Mouse (Mus musculus) left cerebral cortex, postnatal 10 days (tissue): ENCODE results near the gene Cenpx. TPM values are rescaled to one million over a fixed set of nuclear protein-coding genes. Genes with fewer than 3 reads are reported as not detected.

Experiments
- DNase-seq, 2 experiments: peaks; one replicate each; pipeline ENCODE4 v3.0.0; 2021 to 2022; ENCODE audit warnings: low spot score in 2 of 2, mixed read lengths in 1 of 2; ENCODE audit errors: extremely low spot score in 1 of 2
- intact Hi-C: fragments of 180-260 bp; cut with DNase I; formaldehyde crosslinking; loops from one replicate; pipeline ENCODE4 v1.15.1; 2025
- total RNA-seq, 2 experiments: library from RNA; stranded (reverse); gene quantifications; 2 replicates each; pipeline ENCODE4 v1.2.3; 2021

The Cenpx gene
- total RNA-seq, 2 experiments from 2014 or later, result 24.5 to 26.0 TPM

DNA sequence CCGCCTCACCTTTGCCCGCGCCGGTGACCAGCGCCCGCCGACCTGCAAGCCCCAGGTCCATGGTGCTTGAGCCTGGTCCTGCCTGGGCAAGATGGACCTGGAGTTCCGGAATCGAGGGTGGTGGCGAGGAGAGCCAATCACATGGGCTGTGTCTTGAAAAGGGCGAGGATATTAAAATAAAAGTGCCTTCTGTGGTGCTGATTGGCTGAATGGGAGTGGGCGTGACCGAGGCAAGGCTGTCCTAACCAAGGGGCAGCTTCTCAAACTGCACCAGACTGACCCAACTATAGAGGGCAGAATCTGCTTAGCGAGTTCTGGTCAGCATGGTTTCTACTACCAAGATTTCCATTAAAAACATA, 13.6 kb upstream of the Cenpx start, which contains the start of gene Dcxr:
Dcxr (minus strand) TSS at position 113 of the 359 bp plus-strand sequence.
- peak; percentile 73 to 91 for DNase-seq
- intact Hi-C loops, result no loop called here

DNA sequence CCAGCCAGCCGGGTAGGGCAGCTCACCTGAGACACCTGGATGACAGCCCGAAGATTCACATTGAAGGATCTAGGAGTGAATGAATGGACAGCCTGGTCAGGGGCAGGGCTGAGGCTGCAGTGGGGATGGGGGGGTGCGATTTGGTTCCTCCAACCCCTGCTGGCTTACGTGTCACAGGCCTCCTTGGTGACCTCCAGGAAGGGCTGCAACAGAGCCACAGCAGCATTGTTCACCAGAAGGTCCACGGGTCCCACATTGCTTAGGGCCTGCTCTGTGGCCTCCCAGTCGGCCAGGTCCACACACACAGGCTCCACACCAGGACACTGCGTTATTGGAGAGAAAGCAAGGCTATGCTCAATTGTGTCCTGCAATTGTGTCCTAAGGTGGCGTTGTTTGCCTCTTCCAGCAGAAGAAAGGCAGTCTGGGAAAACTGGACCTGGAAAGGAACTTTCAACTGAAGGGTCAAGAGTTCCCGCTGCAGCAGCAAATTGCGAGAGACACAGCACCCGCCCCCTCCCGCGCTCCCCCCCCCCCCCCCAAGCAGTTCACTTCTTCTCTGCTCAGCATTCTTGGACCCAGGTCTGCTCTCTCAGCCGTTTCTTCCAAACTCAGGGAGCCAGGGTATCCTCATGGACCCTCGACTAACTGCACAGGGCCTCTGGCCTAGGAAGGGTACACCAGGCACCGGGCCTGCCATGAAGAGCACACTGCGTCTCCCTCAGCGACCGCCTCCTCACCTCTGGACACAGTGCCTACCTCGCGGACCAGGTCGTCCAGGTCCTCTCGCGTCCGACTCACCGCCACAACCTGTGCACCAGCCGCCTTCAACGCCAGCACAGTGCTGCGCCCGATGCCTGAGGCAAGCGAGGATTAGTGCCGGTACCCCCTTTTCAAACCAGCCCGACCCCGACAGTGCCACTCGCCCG, 13.0 kb upstream of the Cenpx start:
- intact Hi-C loops, result no loop called here

DNA sequence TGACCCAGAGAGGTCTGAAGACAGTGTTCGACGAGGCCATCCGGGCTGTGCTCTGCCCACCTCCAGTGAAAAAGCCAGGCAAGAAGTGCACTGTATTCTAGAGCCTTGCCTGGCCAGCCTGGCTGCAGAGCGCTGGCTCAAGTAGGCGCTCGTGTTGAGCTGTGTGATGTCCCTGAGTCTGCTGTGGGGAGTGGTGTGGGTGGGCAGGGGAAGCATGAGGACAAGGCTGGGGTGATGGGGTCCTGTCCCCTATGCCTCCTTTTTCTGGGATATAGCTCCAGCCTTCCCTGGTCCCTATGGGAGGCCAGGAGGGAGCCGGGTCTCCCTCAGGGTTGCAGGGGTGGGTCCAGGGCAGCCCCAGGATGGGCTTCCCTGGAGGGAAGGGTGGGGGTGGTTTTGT, 10.0 kb upstream of the Cenpx start:
- no peak for DNase-seq
- intact Hi-C loops, result no loop called here

More for the DNA sequence above, 13.0 kb upstream of the Cenpx start:
- DNase-seq, result no peak

DNA sequence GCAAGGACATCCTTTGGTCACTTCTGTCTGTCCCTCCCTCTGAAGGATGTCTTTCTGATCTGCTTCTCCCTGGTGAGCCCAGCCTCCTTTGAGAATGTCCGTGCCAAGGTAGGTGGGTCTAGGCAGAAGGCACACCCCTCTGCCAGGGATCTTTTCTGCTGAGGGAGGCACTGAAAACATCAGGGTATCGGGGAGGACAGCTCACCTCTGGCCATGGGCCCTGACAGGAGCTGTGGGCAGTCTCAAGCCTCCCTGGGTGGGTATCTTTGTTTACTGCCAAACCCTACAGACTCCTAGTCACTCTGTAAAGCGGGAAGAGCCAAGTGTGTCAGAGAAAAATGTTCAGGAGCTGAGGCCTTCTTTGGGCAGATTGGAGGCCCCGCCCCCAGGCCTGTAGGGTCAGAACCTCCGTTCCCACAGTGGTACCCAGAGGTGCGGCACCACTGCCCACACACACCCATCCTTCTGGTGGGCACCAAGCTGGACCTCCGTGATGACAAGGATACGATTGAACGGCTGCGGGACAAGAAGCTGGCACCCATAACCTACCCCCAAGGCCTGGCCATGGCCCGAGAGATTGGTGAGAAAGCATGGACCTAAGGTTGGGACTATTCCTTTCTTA, 9.3 kb upstream of the Cenpx start:
- intact Hi-C loops, result no loop called here
- peak in 1 of 2 experiments; percentile 28 for DNase-seq

DNA sequence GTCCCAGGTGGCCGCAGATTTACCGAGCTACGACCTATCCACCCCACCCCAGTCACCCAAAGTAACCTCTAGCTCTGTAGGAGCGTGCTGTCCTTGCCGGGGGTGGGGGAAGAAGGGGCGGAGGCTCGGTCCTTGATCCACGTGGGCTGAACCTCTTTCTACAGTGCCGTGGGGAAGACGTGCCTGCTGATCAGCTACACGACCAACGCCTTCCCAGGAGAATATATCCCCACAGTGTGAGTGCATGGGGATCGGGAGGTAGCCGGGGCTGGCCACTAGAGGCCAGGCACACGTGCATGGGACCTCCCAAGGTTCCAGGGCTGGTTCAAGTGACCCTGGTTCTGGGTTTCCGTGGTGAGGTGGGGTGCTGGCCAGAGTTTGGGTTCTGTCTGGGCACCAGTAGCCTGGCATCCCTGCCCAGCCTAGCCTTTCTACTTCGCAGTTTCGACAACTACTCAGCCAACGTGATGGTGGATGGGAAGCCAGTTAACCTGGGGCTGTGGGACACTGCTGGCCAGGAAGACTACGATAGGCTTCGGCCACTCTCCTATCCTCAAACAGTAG, 8.6 kb upstream of the Cenpx start:
- DNase-seq, result no peak

DNA sequence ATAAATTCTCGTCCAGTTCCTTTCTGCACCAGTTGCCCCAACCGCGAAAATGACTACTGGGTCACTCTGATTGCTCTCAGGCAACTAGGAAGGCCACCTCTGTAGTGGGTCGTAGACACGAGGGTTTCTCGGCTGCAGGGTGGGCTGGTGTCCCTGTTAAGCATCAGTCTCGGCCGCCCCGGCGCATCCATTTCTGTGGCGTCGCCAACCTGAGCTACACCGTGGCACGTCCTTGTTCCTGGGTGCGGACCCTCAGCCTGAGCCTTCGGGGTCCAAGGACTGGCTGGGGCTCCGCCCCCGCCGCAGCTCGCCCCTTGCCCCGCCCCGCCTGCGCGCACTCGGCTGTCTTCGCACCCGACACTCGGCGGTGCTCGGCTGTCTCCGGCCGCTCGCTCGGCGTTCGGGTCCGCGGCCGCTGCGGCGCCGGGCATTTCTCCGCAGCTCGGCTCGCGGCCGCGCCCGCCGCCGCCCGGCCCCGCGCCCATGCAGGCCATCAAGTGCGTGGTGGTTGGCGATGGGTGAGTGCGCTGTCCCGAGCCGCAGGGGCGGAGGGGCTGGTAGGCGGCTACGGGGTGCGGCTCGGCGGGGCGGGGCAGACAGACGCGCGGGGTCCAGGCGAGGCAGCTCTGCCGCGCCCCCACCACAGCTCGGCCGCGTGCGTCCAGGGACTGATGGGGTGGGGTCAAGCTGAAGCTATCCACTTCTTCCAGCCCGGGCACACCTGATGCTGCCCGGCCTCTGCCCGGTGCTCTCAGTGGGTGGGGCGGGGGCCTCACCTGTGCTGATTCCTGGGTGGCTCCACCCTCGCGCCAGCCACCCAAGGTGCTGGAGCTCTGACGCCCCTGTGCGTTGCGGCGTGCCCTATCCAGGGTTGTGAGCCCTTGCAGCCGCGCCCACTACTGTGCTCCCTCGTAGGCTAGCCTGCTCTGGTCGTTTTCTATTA, 7.9 kb upstream of the Cenpx start, which contains the start of gene Rac3:
Rac3 (plus strand) TSS at position 347 of the 943 bp plus-strand sequence.
- intact Hi-C loops, result loop anchor here (2.0 kb wide), 1 partner anchor 55 kb away; no protein-coding TSS in a partner anchor
- peak; percentile 51 to 88 for DNase-seq

More for the DNA sequence above, 8.6 kb upstream of the Cenpx start:
- intact Hi-C loops, result no loop called here

DNA sequence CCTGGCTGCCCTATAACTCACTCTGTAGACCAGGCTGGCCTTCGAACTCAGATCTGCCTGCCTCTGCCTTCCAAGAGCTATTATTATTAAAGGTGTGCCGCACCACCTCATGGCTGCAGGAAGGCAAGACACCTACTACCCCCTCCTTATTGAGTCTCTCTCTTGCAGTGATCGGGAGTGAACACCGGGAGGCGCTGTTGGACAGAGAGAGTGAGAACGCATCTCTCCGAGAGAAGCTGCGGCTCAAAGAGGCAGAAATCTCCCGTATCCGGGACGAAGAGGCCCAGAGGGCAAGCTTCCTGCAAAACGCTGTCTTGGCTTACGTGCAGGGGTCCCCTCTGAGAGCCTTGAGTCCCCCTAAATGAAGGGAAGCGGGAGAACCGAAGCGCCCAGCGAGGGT, 6.9 kb upstream of the Cenpx start:
- intact Hi-C loops, result loop anchor here (2.0 kb wide), 1 partner anchor 56 kb away; no protein-coding TSS in a partner anchor
- DNase-seq, result peak; percentile 84 to 92

DNA sequence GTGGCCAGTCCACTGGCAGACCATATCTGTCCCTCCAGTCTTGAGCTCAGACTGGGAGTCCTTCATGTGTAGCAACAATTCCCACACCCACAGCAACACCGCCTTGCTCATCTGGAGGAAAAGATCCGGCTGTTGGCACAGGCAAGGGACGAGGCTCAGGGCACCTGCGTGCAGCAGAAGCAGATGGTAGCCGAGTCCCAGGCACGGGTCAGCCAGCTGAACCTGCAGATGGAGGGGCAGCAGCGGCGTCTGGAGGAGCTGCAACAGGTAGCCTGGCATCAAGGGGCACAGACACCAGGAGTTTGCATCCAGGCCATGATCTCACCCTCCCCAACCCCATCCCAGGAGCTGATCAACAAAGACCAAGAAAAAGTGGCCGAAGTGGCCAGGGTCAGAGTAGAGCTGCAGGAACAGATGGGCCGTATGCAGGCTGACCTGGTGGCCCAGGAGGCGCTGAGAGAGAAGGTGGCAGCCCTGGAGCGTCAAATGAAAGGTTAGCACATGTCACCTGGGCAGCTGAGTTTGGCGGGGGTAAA, 6.4 kb upstream of the Cenpx start:
- intact Hi-C loops, result loop anchor here (2.0 kb wide), 1 partner anchor 57 kb away; no protein-coding TSS in a partner anchor
- DNase-seq, result peak in 1 of 2 experiments; percentile 42

DNA sequence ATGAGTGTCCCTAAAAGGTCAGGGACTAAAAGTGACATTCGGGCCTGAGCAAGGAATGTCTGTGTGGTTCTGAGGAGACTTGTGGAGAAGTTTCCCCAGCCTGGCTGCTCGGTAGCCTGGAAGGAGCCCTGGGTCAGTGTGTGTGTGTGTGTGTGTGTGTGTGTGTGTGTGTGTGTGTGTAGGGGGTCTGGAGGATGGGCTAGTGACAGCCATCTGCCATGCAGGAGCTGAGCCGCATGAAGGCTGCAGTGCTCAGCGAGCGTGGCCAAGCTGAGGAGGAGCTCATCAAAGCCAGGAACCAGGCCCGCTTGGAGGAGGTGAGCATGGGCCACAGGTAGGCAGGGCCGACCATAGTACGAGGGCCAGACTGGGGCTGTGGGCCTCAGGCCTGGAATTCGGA, 5.7 kb upstream of the Cenpx start:
- intact Hi-C loops, result no loop called here
- DNase-seq, result peak in 1 of 2 experiments; percentile 25

DNA sequence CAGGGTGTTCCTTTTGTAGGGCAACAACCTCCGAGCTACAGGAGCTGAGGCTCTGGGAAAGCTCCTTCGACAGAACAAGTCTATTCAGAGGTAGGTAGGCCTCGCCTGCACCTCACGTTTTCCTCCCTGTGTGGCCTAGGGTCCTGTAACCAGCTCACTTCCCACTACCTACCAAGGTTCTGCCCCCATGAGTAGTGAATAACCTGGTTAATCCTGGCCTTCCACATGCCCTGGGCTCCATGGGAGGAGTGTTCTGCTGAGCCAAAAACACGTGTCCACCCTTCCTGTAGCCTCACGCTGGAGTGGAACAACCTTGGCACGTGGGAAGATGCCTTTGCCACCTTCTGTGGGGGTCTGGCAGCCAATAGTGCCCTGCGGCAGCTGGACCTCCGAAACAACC, 1.6 kb upstream of the Cenpx start:
- DNase-seq, result no peak
- intact Hi-C loops, result no loop called here

DNA sequence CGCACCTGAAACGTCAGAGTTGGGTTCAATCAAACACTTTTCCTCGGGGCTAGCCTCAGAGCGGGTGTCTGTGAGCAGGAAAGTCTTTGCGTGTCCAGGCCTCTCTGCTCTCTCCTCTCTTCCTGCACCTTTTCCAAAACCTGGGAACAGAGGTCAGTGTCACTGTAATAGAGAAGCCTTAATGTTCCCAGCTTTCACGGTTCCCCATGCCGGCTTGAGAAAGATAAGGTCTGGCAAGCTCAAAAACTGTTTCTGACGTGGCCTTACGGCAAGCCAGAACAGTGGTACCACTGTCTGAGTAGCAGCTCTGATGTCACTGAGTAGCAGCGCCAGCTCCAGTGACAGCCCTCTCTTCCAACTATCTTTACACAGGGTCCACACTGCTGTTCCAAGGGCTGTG, 1.0 kb upstream of the Cenpx start:
- DNase-seq, result peak in 1 of 2 experiments; percentile 40
- intact Hi-C loops, result no loop called here

DNA sequence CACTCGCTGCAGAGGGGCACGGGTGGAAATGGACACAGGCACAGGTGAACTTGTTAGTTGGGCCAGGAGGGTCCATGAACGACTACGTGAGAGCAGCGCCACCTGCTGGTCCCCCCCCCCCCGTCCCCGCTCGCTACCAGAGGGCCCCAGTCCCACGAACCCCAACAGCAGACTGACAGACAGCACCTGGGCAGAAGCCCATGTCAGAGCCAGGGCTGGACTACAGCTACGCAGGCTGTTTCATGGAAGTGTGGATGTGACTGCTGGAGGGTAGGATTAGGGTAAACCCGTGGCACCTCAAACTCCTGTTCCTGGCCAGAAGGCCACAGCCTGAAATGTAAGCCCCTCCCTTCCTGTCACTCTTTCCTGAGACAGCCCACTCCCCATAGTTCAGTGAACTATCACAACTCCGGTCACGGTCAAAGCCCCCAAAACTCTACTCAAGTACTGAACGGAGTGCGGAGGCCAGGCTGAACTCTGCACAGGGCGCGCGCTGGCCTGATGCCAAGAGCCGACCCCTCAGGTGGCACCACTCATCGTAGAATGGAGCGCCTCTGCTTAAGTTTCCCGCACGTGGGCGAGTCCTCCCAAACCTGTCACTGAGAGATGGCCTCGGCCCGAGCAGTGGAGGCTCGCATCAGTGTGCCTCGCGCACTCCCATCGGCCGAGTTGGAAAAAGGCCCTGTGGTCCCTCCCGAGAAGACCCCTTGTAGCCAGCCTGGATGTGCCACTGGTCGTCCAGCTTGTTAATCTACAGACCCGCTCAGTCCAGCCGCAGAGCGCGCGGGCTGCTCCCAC, 568 bp downstream of the Cenpx start:
- DNase-seq, result peak in 1 of 2 experiments; percentile 79
- intact Hi-C loops, result loop anchor here (2.0 kb wide), 1 partner anchor 54 kb away; no protein-coding TSS in a partner anchor

DNA sequence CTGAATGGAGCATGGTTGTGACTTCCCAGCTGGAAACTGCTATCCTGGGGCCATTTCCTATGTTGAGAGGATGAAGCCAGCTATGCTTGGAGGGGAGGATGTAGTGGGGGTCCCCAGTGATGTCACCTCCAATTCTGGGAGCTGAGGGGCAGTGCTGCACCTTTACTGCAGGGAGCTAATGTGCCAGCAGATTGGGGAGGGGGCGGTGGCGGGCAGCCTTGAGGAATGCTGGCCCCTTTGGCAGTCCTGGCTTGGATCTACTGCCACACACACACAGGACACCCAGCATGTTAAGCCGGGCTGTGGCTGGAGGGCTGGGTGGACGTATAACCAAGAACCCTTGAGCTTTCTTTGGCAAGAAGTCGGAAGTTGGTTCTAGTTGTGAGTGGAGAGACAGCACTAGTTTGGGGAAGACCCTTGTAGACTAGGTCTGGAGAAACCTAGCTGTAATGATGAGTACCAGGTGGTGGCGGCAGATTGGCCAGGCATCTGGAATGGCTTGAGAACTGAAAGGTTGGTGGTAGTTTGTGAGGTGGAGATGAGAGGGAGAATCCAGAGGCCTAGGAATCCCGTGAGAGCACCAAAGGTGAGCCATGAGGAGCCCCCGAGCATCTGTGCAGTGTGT, 1.4 kb downstream of the Cenpx start:
- no peak for DNase-seq
- intact Hi-C loops, result loop anchor here (2.0 kb wide), 1 partner anchor 53 kb away; no protein-coding TSS in a partner anchor

DNA sequence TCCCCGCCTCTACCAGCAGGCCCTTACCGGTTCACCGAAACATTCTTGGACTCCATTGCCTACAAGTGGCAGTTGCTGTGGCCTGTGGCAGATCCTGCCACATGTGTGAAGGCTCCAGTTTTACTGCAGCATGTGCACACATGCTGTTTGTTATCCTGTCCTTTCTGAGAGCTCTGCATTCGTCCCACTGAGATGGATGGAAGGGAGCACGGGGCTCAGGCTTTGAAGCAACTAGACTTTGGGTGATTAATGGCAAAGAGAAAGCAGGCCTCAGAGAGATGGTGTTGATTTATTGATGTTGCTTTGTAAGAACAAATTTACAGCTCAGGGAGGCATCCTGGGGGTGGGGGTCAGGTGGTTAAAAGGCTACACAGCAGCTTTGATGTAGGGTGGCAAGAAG, 2.9 kb downstream of the Cenpx start:
- no peak for DNase-seq
- intact Hi-C loops, result no loop called here

DNA sequence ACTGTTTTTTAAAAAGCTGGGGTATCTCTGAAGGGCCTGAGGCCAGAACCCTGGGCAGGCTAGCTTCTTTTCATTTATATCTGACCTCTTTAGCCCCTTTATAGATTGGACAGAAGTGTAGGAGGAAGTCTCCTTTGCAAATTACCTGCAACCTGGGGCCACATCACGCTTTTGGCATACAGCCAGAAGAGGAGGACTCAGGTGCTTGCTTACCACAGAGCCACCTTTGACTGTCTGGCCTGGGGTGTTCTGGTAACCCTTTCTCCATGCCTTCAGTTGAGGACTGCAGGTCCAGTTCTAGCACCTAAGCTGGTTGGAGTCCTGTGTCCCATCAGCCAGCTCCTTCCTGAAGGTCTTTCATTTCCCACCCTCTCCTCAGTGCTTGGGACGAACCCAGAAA, 4.0 kb downstream of the Cenpx start:
- DNase-seq, result no peak
- intact Hi-C loops, result no loop called here

DNA sequence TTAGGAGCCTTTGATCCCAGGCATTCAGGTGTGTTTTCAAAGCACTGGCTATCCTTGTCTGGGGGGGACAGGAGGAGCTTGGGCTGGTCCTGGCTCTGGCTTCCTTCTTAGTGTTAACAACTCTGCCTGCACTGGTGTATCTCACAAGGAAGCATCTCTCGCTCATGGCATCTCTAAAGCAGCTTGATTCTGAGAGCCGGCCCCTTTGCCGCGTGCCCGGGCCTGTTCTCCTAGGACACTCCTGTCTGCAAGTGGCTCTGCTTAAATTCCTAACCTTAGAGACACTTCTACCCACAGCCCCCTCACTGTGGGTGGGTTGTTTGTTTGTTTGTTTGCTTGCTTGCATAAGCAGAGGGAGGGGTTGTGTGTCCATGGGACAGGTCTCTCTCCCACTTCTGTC, 5.6 kb downstream of the Cenpx start:
- DNase-seq, result no peak
- intact Hi-C loops, result no loop called here

DNA sequence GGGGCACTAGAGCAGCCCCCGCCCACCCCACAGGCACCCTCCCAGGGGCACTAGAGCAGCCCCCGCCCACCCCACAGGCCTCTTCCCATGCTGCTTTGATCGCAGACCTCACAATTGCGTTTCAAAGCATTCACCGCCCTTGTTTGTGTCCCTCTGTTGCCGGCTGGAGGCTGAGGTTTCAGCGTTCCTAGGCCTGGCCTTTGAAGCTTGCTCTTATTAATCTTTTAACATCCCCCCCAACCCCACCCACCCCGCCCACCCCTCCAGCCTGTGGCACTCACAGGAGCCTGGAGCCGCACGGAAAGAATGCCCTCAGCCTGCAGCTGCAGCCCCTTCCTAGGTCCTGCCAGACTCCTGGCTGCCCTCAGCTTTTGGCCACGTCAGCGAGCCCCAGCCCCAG, 6.3 kb downstream of the Cenpx start:
- peak in 1 of 2 experiments; percentile 78 for DNase-seq
- intact Hi-C loops, result no loop called here
